Mouse (Mus musculus): ENCODE results near the gene Polr3e.
"Not testable (repeated sequence)": the region's sequence is repeated elsewhere in the genome, so short reads cannot be mapped to it uniquely, and the experiment has no call there.

The Polr3e gene

GRCm38 (mm10) chr7:120911268-120911667 lies 6.3 kb upstream of the Polr3e start:
- not testable (repeated sequence) for DNase-seq

- DNase-seq, result no peak
Observed at GRCm38 (mm10) chr7:120913332-120913731, 4.2 kb upstream of the Polr3e start.

- DNase-seq, result no peak
Observed at GRCm38 (mm10) chr7:120916262-120916875, 1.2 kb upstream of the Polr3e start.

DNA sequence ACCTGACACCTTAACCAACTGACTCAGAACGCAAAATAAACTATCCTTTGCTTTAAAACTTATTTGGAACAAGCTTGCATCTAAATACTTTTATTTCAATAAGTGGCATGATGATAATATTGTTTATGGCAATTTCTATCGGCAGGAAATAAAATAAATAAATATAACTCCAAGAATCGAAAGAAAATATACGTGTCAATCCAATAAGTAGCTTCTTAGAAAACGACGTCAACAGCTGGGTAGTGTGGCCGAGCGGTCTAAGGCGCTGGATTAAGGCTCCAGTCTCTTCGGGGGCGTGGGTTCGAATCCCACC lies 309 bp upstream of the Polr3e start:
- DNase-seq, result no peak

- DNase-seq, result peak; percentile 55 to 75
Observed at GRCm38 (mm10) chr7:120918526-120918962, 1.0 kb downstream of the Polr3e start.

DNA sequence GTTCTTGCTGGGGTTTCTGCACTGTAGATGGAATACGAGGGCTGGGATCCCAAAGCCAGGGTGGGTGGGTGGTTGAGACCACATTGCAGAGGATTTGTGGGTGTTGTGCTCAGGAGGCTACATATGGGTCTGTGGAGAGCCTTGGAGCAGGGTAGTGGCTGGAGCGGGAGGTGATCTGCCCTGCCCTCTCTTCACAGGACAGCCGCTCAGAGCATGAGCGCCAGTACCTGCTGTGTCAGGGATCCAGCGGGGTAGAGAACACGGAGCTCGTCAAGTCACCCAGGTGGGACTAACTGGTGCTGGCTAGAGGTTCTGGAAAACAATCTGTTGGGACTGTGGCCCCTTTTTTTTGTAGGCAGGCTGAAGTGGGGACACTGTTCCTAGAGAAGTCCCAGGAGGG lies 15.6 kb downstream of the Polr3e start:
- no peak for DNase-seq

DNA sequence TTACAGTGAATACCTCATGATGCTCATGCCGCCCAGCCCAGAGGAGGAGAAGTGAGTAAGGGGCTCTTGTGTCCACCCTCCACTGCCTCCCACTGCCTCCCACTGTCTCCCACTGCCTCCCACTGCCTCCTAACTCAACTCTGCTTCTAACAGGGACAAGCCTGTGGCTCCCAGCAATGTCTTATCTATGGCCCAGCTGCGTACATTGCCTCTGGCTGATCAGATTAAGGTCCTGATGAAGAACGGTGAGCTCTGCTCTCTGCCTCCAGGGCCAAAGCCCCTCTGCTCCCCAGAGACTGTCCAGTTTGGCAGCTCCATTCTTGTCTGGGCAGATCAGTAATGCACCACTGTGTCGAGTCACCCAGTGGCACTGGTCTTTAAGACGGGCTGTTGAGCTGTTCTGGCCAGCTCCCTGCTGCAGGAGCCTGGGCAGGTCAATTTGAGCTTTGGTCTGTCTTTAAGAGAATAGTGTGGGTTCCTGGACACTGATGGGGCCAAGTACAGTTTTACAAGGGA lies 16.2 kb downstream of the Polr3e start:
- no peak for DNase-seq

DNA sequence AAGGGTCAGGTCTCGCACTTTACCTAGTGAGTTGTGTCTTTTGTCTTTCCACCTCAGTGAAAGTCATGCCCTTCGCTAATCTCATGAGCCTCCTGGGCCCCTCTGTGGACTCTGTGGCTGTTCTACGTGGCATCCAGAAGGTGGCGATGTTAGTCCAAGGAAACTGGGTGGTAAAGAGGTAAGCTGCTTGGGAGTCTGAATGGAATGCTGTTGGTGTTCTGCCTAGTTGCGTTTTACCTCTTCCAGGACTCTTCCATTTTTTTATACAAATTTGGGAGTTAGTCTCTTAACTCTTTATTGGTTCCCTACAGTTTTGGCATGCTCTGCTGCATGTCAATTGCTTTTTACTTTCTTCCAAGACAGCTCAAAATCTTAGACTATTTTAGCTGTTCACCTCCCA lies 17.2 kb downstream of the Polr3e start:
- DNase-seq, result peak; percentile 30 to 51

- DNase-seq, result no peak
Observed at GRCm38 (mm10) chr7:120936522-120936921, 19.0 kb downstream of the Polr3e start.

DNA sequence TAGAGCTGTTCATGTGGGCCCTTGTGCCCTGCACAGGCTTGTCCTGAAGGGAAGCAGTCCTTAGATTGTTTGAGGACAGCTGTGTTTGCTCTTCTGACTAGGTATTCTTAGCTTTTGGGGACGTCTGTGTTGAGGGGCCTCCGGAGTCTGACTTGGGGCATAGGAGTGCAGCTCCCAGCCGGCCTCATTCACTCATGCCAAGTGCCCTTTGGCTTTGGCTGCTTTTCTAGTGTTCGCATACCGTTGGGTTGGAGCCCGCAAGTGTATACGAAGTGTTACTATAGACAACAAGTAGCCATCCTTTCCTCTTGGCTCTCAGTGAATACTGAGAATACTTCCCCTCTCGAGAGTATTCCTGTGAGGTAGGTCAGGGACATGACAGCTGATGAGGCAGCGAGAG lies 20.7 kb downstream of the Polr3e start:
- no peak for DNase-seq

GRCm38 (mm10) chr7:120940343-120940742 lies 22.8 kb downstream of the Polr3e start:
- no peak for DNase-seq

DNA sequence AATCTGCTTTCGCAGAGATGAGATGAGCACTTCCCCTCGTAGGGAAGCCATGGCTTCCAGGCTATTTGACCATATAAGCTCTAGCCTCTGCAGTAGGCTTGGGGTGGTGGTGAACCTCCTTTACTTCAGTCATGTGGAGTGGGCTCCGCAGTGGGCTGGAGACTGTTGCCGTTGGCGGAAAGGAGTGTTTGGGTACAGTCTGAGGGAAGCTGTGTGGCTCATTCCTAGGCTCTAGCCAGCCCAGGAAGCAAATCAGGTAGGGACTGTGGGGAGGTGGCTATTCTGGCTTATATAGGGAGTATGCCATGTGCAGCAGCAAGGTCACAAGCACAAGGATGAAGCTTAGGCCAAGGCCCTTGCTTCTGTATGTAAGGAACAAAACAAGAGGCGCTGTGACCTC lies 23.7 kb downstream of the Polr3e start:
- DNase-seq, result no peak

- DNase-seq, result no peak
Observed at GRCm38 (mm10) chr7:120942506-120942905, 25.0 kb downstream of the Polr3e start.

- DNase-seq, result no peak
Observed at GRCm38 (mm10) chr7:120943936-120944509, 26.5 kb downstream of the Polr3e start.

GRCm38 (mm10) chr7:120953591-120953990 lies 36.0 kb downstream of the Polr3e start:
- DNase-seq, result not testable (repeated sequence)

DNA sequence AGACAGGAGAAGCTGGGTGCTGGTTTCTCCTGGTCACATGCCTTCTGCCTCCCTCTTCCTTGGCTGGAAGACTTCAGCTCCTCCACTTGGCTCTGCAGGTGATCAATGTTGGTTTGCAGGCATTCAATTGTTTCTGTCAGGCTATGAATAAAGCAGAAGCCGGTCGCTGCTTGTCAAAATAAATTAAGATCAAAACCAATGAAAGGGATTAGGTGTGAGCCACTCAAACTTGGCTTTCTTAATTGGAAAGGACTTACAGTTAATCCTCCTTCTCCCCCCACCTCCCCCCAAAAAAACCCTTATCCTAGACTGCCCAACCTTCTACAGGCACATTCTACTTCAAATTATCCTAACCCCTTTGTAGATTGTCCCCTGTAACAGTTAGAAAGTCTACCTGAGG lies 42.6 kb downstream of the Polr3e start:
- no peak for DNase-seq

DNA sequence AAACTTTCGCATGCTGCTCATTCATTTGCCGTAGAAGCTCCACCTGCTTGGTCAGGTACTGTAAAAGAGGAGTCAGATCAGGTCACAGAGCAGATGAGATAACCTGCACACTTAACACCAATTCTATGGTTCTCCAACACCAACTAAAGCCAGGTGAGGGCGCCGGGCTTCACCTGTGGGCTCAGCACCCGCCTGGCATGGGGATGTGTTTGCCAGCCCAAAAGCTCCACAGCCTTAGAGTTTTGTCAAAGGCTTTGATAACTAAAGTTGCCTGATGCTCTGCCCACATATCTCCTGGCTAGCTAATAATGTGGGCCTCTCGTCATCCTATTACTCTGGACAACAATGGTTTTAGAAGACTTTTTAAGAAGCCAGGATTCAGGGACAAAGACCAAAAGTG lies 43.1 kb downstream of the Polr3e start:
- DNase-seq, result no peak

DNA sequence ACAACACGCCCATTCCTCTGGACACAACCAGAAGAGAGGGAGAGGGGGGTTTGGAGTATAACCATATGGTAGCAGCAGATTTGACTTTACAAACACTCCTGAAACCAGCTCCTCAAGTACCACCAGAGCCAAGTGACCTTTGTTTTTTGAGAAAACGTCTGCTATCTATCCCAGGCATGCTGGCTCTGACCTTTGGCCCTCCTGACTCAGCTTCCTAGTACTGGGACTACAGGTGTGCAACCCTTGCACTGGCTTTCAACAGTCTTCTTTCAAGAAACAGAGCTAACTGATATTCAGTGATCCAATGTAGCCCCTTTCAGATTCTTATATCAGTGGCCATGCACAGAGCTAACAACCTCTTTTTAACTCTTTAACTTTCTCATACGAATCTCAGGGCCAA lies 44.3 kb downstream of the Polr3e start:
- no peak for DNase-seq

GRCm38 (mm10) chr7:120963126-120963525 lies 45.6 kb downstream of the Polr3e start:
- DNase-seq, result no peak

GRCm38 (mm10) chr7:120969221-120969620 lies 51.7 kb downstream of the Polr3e start:
- DNase-seq, result no peak

- no peak for DNase-seq
Observed at GRCm38 (mm10) chr7:120970112-120970511, 52.6 kb downstream of the Polr3e start.

DNA sequence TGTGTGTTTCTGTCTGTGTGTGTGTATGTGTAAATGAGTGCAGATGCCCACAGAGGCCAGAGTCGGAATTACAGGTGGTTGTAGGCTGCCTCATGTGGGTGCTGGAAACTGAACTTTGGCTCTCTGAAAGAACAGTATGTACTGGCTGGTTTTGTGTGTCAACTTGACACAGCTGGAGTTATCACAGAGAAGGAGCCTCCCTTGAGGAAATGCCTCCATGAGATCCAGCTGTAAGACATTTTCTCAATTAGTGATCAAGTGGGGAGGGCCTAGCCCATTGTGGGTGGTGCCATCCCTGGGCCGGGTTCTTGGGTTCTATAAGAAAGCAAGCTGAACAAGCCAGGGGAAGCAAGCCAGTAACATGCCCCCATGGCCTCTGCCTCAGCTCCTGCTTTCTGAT lies 54.9 kb downstream of the Polr3e start:
- not testable (repeated sequence) for DNase-seq

DNA sequence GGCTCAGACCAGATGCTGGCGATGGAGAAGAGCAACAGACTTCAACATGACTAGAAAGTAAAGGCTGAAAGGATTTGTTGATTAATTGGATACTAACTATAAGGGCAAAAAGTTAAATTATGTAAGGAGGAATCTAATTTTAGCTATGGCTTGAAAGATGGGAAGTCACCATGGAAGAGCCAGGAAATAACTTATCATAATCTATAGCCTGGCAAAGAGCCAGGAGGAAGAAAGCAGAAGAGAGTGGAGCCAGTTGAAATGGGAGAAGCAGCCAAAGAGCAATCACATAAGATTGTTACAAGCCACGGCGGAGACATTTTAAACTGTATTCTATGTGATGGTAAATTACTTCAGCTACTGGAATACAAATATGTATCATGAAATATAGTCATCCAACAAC lies 56.5 kb downstream of the Polr3e start:
- no peak for DNase-seq

- peak; percentile 35 to 64 for DNase-seq
Observed at GRCm38 (mm10) chr7:120977063-120977462, 59.5 kb downstream of the Polr3e start.

- DNase-seq, result no peak
Observed at GRCm38 (mm10) chr7:120980041-120980440, 62.5 kb downstream of the Polr3e start.
